Mouse (Mus musculus): ENCODE results near the gene Pdzd2.

GRCm38 (mm10) chr15:12479326-12479725 lies 260.4 kb downstream of the Pdzd2 start:
- TF ChIP-seq CTCF (IDR thresholded peaks at IDR 0.05; ENCODE audit: control insufficient read depth, insufficient read depth, low read length) (no peak), POLR2A (IDR thresholded peaks at IDR 0.05; ENCODE audit: borderline replicate concordance, control insufficient read depth, low read depth, low read length) (no peak)

Measured in bone marrow, adult 2 months (tissue).